Mouse (Mus musculus) cerebral cortex, adult 2 months (tissue): ENCODE results near the gene Fam111a.

Source experiments
- WGBS: fragments of 180-500 bp; shearing (Covaris S2); methylation state at CpG from one replicate; pipeline ENCODE4 v1.1.7; 2018; 5-methylcytosine and 5-hydroxymethylcytosine counted together

Gene Fam111a

GRCm38 (mm10) chr19:12545440-12545839 is at the start of gene Fam111a:
Gene Fam111a (plus strand): TSS chr19:12545740.
- WGBS = 95% methylated on average over 11 of the region's 11 CpGs

GRCm38 (mm10) chr19:12496241-12496640 is 49.3 kb upstream of the Fam111a start:
- 68% methylated on average over 2 of the region's 2 CpGs for WGBS

GRCm38 (mm10) chr19:12497909-12498308 is 47.6 kb upstream of the Fam111a start:
- WGBS = 37% methylated on average over 2 of the region's 2 CpGs

- 28% methylated on average over 4 of the region's 4 CpGs for whole genome bisulfite sequencing
Measured at GRCm38 (mm10) chr19:12498321-12498720, 47.2 kb upstream of the Fam111a start.

- 53% methylated on average over 1 of the region's 1 CpGs for whole genome bisulfite sequencing
Measured at GRCm38 (mm10) chr19:12498941-12499340, 46.6 kb upstream of the Fam111a start.

- WGBS = 33% methylated on average over 2 of the region's 2 CpGs
Measured at GRCm38 (mm10) chr19:12499485-12499884, 46.1 kb upstream of the Fam111a start.

- 5% methylated on average over 3 of the region's 3 CpGs for WGBS
Measured at GRCm38 (mm10) chr19:12500124-12500523, 45.4 kb upstream of the Fam111a start.

GRCm38 (mm10) chr19:12500881-12501311 is 44.6 kb upstream of the Fam111a start:
- under 1% methylated on average over 38 of the region's 38 CpGs for WGBS

GRCm38 (mm10) chr19:12501370-12502347 is 43.9 kb upstream of the Fam111a start, which contains the start of gene Dtx4:
Gene Dtx4 (minus strand): TSS chr19:12501454.
- WGBS = under 1% methylated on average over 80 of the region's 80 CpGs

- WGBS = 84% methylated on average over 7 of the region's 7 CpGs
Measured at GRCm38 (mm10) chr19:12502756-12503155, 42.8 kb upstream of the Fam111a start.

- 1% methylated on average over 16 of the region's 16 CpGs for WGBS
Measured at GRCm38 (mm10) chr19:12517671-12518540, 27.6 kb upstream of the Fam111a start.

- 67% methylated on average over 4 of the region's 4 CpGs for WGBS
Measured at GRCm38 (mm10) chr19:12523377-12523776, 22.2 kb upstream of the Fam111a start.

- 81% methylated on average over 1 of the region's 1 CpGs for WGBS
Measured at GRCm38 (mm10) chr19:12539975-12540374, 5.6 kb upstream of the Fam111a start.

- WGBS = 78% methylated on average over 3 of the region's 3 CpGs
Measured at GRCm38 (mm10) chr19:12540727-12541126, 4.8 kb upstream of the Fam111a start.

- 50% methylated on average over 2 of the region's 2 CpGs for WGBS
Measured at GRCm38 (mm10) chr19:12541644-12542043, 3.9 kb upstream of the Fam111a start.

GRCm38 (mm10) chr19:12549166-12549565 is 3.6 kb downstream of the Fam111a start:
- 80% methylated on average over 5 of the region's 5 CpGs for WGBS

- WGBS = 74% methylated on average over 5 of the region's 5 CpGs
Measured at GRCm38 (mm10) chr19:12550005-12550942, 4.7 kb downstream of the Fam111a start.

- WGBS = 91% methylated on average over 2 of the region's 2 CpGs
Measured at GRCm38 (mm10) chr19:12556293-12556692, 10.8 kb downstream of the Fam111a start.

- WGBS = 91% methylated on average over 4 of the region's 4 CpGs
Measured at GRCm38 (mm10) chr19:12558219-12558618, 12.7 kb downstream of the Fam111a start.

GRCm38 (mm10) chr19:12567011-12567410 is 21.5 kb downstream of the Fam111a start:
- WGBS = 66% methylated on average over 4 of the region's 4 CpGs

GRCm38 (mm10) chr19:12570866-12571265 is 25.3 kb downstream of the Fam111a start:
- WGBS = 51% methylated on average over 2 of the region's 2 CpGs
